Comparison of ENCODE assay signal across 15 mouse cellular contexts in the genomic region with DNA sequence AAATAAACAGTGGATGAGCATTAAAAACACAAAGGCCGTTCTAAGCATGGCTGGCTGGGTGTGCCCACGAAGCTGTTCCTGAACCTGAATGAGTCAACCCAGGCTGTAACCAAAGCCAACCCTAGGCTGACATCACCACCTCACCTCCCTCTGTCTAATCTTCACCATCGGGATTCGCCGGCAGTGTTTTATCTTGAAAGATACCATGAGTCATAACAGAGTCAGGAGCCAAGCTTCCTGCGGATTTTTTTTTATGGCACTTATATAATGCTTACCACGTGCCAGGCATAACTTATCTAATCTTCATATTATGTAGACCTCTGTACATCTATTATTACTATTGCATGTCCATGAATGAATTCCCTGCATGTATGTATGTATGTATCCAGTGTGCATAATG. TPM values are rescaled to one million over a fixed set of nuclear protein-coding genes. Genes with fewer than 3 reads are reported as not detected.
DNase-seq lines count a peak whose midpoint lies in the region; ATAC-seq and TF ChIP-seq lines count a peak whose summit lies in the region.
"Had no signal": no experiment of that assay in that cellular context is flagged by ENCODE, and none has a peak within 500 bp of the region (broad histone marks: within the 10 kb centered on the region; RNA-seq: fewer than 3 reads in every experiment).

No protein-coding gene starts in this region.

- H3K9ac ChIP-seq in lung, embryonic 16.5 days (ENCODE audit: low read length), result no peak overlapping the region
- H3K9ac ChIP-seq: heart, embryonic 13.5 days; limb, embryonic 12.5 days had no signal

- no peaks in the 10 kb centered on the region for H3K9me3 ChIP-seq in lung, embryonic 16.5 days (ENCODE audit: control insufficient read depth, low read length)
- H3K9me3 ChIP-seq in hindbrain, embryonic 10.5 days, result no peaks in the 10 kb centered on the region
- H3K9me3 ChIP-seq: heart, embryonic 13.5 days; limb, embryonic 12.5 days had no signal

- peak; percentile 84 to 91 for DNase-seq in adrenal gland, adult (ENCODE audit: inconsistent age in 2 of 2, low spot score in 1 of 2)
- DNase-seq in adrenal gland, postnatal 4 days (ENCODE audit: low spot score in 2 of 2), result no peak
- DNase-seq in lung, postnatal 4 days, result no peak
- peak; percentile 53 for DNase-seq in adrenal gland, postnatal 10 days
- no peak for DNase-seq in hindbrain, embryonic 10.5 days (ENCODE audit: low spot score)
- DNase-seq in heart, postnatal 25 days (ENCODE audit: low spot score), result no peak
- DNase-seq: gastrocnemius, adult 2 months; kidney, postnatal 25 days had no signal

- no peak for TF ChIP-seq POLR2A in myocyte (IDR thresholded peaks at IDR 0.05; ENCODE audit: insufficient read length, low read depth)

- no peak overlapping the region for H3K4me3 ChIP-seq in lung, embryonic 16.5 days (ENCODE audit: low read length)
- no peak overlapping the region for H3K4me3 ChIP-seq in myocyte
- no peak overlapping the region for H3K4me3 ChIP-seq in hindbrain, embryonic 10.5 days
- H3K4me3 ChIP-seq: gastrocnemius, adult 2 months; heart, embryonic 13.5 days; limb, embryonic 12.5 days had no signal

- H3K4me1 ChIP-seq in lung, embryonic 16.5 days (replicated peaks; ENCODE audit: control insufficient read depth, insufficient read depth, low read length), result peaks cover 21% of the 10 kb centered on the region
- H3K4me1 ChIP-seq in hindbrain, embryonic 10.5 days (replicated peaks), result peaks cover 20% of the 10 kb centered on the region

- H3K79me2 ChIP-seq in myocyte (ENCODE audit: control insufficient read depth, insufficient read depth), result no peaks in the 10 kb centered on the region

- intact Hi-C loops in heart, postnatal 25 days (cut with DNase I), result no loop called here

- no peak overlapping the region for H3K27ac ChIP-seq in lung, embryonic 16.5 days (ENCODE audit: low read length)
- H3K27ac ChIP-seq in hindbrain, embryonic 10.5 days, result no peak overlapping the region
- H3K27ac ChIP-seq: gastrocnemius, adult 2 months; heart, embryonic 13.5 days; hindbrain, postnatal 0 days; limb, embryonic 12.5 days; macrophage had no signal

- no peak overlapping the region for H3ac ChIP-seq in myocyte (ENCODE audit: control insufficient read depth, insufficient read length)

- no peaks in the 10 kb centered on the region for H3K36me3 ChIP-seq in lung, embryonic 16.5 days (ENCODE audit: control insufficient read depth, insufficient read depth, low read length)
- no peaks in the 10 kb centered on the region for H3K36me3 ChIP-seq in myocyte (ENCODE audit: control insufficient read depth, insufficient read depth)
- no peaks in the 10 kb centered on the region for H3K36me3 ChIP-seq in hindbrain, embryonic 10.5 days
- H3K36me3 ChIP-seq: heart, embryonic 13.5 days; limb, embryonic 12.5 days had no signal

- WGBS in lung, embryonic 16.5 days, result 26% methylated on average over 7 of the region's 7 CpGs
- 87% methylated on average over 7 of the region's 7 CpGs for WGBS in hindbrain, embryonic 10.5 days

- no peaks in the 10 kb centered on the region for H3K27me3 ChIP-seq in lung, embryonic 16.5 days (ENCODE audit: control insufficient read depth, insufficient read depth, low read depth, low read length)
- H3K27me3 ChIP-seq in myocyte (ENCODE audit: control insufficient read depth, insufficient read depth, insufficient read length), result no peaks in the 10 kb centered on the region
- no peaks in the 10 kb centered on the region for H3K27me3 ChIP-seq in hindbrain, embryonic 10.5 days (ENCODE audit: insufficient read depth, poor library complexity, severe bottlenecking)
- H3K27me3 ChIP-seq: heart, embryonic 13.5 days; limb, embryonic 12.5 days had no signal

- 0 out of 2 replicates have a peak, but pooled peaks have one; percentile 10 for ATAC-seq in lung, embryonic 16.5 days (ENCODE audit: low read depth)
- ATAC-seq: hindbrain, postnatal 0 days had no signal

- H3K4me2 ChIP-seq in lung, embryonic 16.5 days (ENCODE audit: low read depth, low read length), result no peak overlapping the region
- peak overlapping the region; percentile 53 for H3K4me2 ChIP-seq in myocyte (ENCODE audit: low read depth)
- H3K4me2 ChIP-seq: heart, embryonic 13.5 days; limb, embryonic 12.5 days had no signal

TF ChIP-seq in myocyte, 11 proteins besides CTCF, POLR2A, EP300 and RAD21:
- TF ChIP-seq SRF (IDR thresholded peaks at IDR 0.05; ENCODE audit: control insufficient read depth, insufficient read length, low read depth), result no peak
- no peak for TF ChIP-seq REST (IDR thresholded peaks at IDR 0.05; ENCODE audit: insufficient read depth, insufficient read length)
- TF ChIP-seq POLR2AphosphoS2 (IDR thresholded peaks at IDR 0.05; ENCODE audit: insufficient read length, low read depth), result no peak
- no peak for TF ChIP-seq TCF3 (IDR thresholded peaks at IDR 0.05; ENCODE audit: insufficient read length, low read depth)
- no peak for TF ChIP-seq E2F4 (IDR thresholded peaks at IDR 0.05; ENCODE audit: insufficient read depth)
- TF ChIP-seq TCF12 (IDR thresholded peaks at IDR 0.05; ENCODE audit: insufficient read depth, poor library complexity, severe bottlenecking), result no peak
- TF ChIP-seq CEBPB (IDR thresholded peaks at IDR 0.05; ENCODE audit: insufficient read depth, poor library complexity, severe bottlenecking), result 0 out of 2 replicates have a peak, but pooled peaks have one; percentile 8
- TF ChIP-seq MAX (IDR thresholded peaks at IDR 0.05; ENCODE audit: low read depth), result no peak
- TF ChIP-seq USF1 (IDR thresholded peaks at IDR 0.05; ENCODE audit: low read depth), result peak; percentile 75

RNA-seq across cellular contexts. Expression of gene Ptges, which starts 9.4 kb away (rescaled TPM):
- total RNA-seq in adrenal gland, postnatal 4 days (2021), result 10 to 100 TPM; 14.6 to 16.9 TPM
- polyA plus RNA-seq in lung, embryonic 16.5 days (2015; fragmentation: Nextera tagmentation; extraction: Ambion mirVana), result 27.9 and 30.3 TPM in 2 replicates
- 10 to 100 TPM in 1 of 2 experiments, 1 to 10 TPM in 1; 9.1 to 12.0 TPM for total RNA-seq in adrenal gland, postnatal 10 days (2021)
- 0.56 TPM for polyA plus RNA-seq in myocyte (2012; fragmentation: generic; extraction: Trizol)
- polyA plus RNA-seq in hindbrain, embryonic 10.5 days (2016; fragmentation: Nextera tagmentation; extraction: Ambion mirVana), result 10.8 and 13.3 TPM in 2 replicates
- 1 to 10 TPM; 2.3 to 2.7 TPM for total RNA-seq in heart, postnatal 25 days (2021)
- total RNA-seq: common myeloid progenitor, adult 5-6 weeks had no signal

RNA-seq across cellular contexts. Expression of gene Tor1b, which starts 32.5 kb away (rescaled TPM):
- total RNA-seq in adrenal gland, postnatal 4 days (2021), result 10 to 100 TPM; 51.4 to 54.9 TPM
- polyA plus RNA-seq in lung, embryonic 16.5 days (2015; fragmentation: Nextera tagmentation; extraction: Ambion mirVana), result 35.0 and 38.4 TPM in 2 replicates
- total RNA-seq in adrenal gland, postnatal 10 days (2021), result 10 to 100 TPM; 38.8 to 44.0 TPM
- polyA plus RNA-seq in myocyte (2012; fragmentation: generic; extraction: Trizol), result 27.1 TPM
- 19.1 and 23.8 TPM in 2 replicates for polyA plus RNA-seq in hindbrain, embryonic 10.5 days (2016; fragmentation: Nextera tagmentation; extraction: Ambion mirVana)
- 10 to 100 TPM; 22.8 to 25.6 TPM for total RNA-seq in heart, postnatal 25 days (2021)

RNA-seq across cellular contexts. Expression of gene Tor1a, which starts 47.5 kb away (rescaled TPM):
- 10 to 100 TPM; 45.1 to 47.1 TPM for total RNA-seq in adrenal gland, postnatal 4 days (2021)
- 72.8 and 77.1 TPM in 2 replicates for polyA plus RNA-seq in lung, embryonic 16.5 days (2015; fragmentation: Nextera tagmentation; extraction: Ambion mirVana)
- 10 to 100 TPM; 32.5 to 35.7 TPM for total RNA-seq in adrenal gland, postnatal 10 days (2021)
- 42.7 TPM for polyA plus RNA-seq in myocyte (2012; fragmentation: generic; extraction: Trizol)
- polyA plus RNA-seq in hindbrain, embryonic 10.5 days (2016; fragmentation: Nextera tagmentation; extraction: Ambion mirVana), result 82.4 and 84.1 TPM in 2 replicates
- total RNA-seq in heart, postnatal 25 days (2021), result 10 to 100 TPM; 11.2 to 12.2 TPM

Comparison
In these comparisons a context has a peak if more than half of its experiments do, and no peak if none do; other contexts are left out.
1. DNase-seq: peak in adrenal gland, adult (2 of 2) and adrenal gland, postnatal 10 days (single experiment); none in adrenal gland, postnatal 4 days (0 of 2), lung, postnatal 4 days (0 of 2), hindbrain, embryonic 10.5 days (single experiment) and heart, postnatal 25 days (single experiment).